8 mouse cellular contexts compared by ENCODE assay signal in genomic region chr9:62857719-62858261, GRCm38 (mm10). TPM values are rescaled to one million over a fixed set of nuclear protein-coding genes. Genes with fewer than 3 reads are reported as not detected.
DNase-seq lines count a peak whose midpoint lies in the region; ATAC-seq lines count a peak whose summit lies in the region.

Calml4 (plus strand) TSS chr9:62858080.

- WGBS in heart, embryonic 15.5 days = 47% methylated on average over 16 of the region's 20 CpGs

- peak within 1 kb of the TSS; percentile 43 for H3K4me2 ChIP-seq in heart, embryonic 15.5 days

- peak; percentile 76 for ATAC-seq in heart, embryonic 15.5 days (replicated peaks; ENCODE audit: insufficient number of reproducible peaks, insufficient read depth, low FRiP score, low read depth)
- ATAC-seq in megakaryocyte, adult 5-6 weeks (ENCODE audit: poor library complexity, severe bottlenecking) = 0 out of 2 replicates have a peak, but pooled peaks have one; percentile 15
- ATAC-seq in erythroid progenitor cell, adult 5-6 weeks (replicated peaks; ENCODE audit: low FRiP score, poor library complexity, severe bottlenecking) = no peak

- no peaks in the 10 kb centered on the region for H3K9me3 ChIP-seq in heart, embryonic 15.5 days (replicated peaks)

- no peaks in the 10 kb centered on the region for H3K27me3 ChIP-seq in heart, embryonic 15.5 days

- H3K9ac ChIP-seq in heart, embryonic 15.5 days = no peak within 1 kb of the TSS

- H3K4me3 ChIP-seq in heart, embryonic 15.5 days = no peak within 1 kb of the TSS

- H3K36me3 ChIP-seq in heart, embryonic 15.5 days = no peaks in the 10 kb centered on the region

- H3K4me1 ChIP-seq in heart, embryonic 15.5 days (replicated peaks) = peaks cover 18% of the 10 kb centered on the region

- peak within 1 kb of the TSS; percentile 49; the same call in 1 of the 2 replicates for H3K27ac ChIP-seq in heart, embryonic 15.5 days

- DNase-seq in adrenal gland, adult 2 months = peak; percentile 91
- DNase-seq in embryo, embryonic 9.5 days (ENCODE audit: extremely low spot score) = peak; percentile 51
- DNase-seq in kidney, postnatal 14 days = peak; percentile 95
- peak; percentile 83 for DNase-seq in testis, postnatal 10 days (ENCODE audit: low spot score)
- no peak for DNase-seq in layer of hippocampus, postnatal 36 days

RNA-seq across cellular contexts. Expression of gene Calml4, which starts in this region (rescaled TPM):
- total RNA-seq in adrenal gland, adult 2 months (2021) = 10 to 100 TPM in 1 of 2 experiments, 1 to 10 TPM in 1; 7.8 to 12.0 TPM
- polyA plus RNA-seq in adrenal gland, adult 2 months (2012; rRNA removed) = 0.77 and 0.97 TPM in 2 replicates
- polyA plus RNA-seq in heart, embryonic 15.5 days (2015; fragmentation: Nextera tagmentation; extraction: Ambion mirVana) = 3.0 and 4.3 TPM in 2 replicates
- total RNA-seq in megakaryocyte, adult 5-6 weeks (2015) = not detected in 2 replicates
- total RNA-seq in megakaryocyte, adult 5-6 weeks (2017) = 1.2 TPM in 1 of 2 replicates, not detected in the other
- 1 to 10 TPM; 1.1 to 2.5 TPM for total RNA-seq in layer of hippocampus, postnatal 36 days (2021)
- not detected in 2 replicates for total RNA-seq in erythroid progenitor cell, adult 5-6 weeks (2015; ENCODE audit: low replicate concordance)
- total RNA-seq in erythroid progenitor cell, adult 5-6 weeks (2017; ENCODE audit: low replicate concordance) = not detected in 2 replicates

Comparison
In these comparisons a context has a peak if more than half of its experiments do, and no peak if none do; other contexts are left out.
1. DNase-seq: peak in adrenal gland, adult 2 months (single experiment), embryo, embryonic 9.5 days (single experiment), kidney, postnatal 14 days (single experiment) and testis, postnatal 10 days (single experiment); none in layer of hippocampus, postnatal 36 days (0 of 2).